Mouse (Mus musculus) heart, embryonic 16.5 days (tissue): Measurements from ENCODE around the gene Irak2. TPM values are rescaled to one million over a fixed set of nuclear protein-coding genes. Genes with fewer than 3 reads are reported as not detected.

Source experiments
- ATAC-seq: fragments of 200-750 bp; cut with Nextera tagmentation; replicated peaks from 2 replicates; pipeline ENCODE4 v1.8.0; 2017; ENCODE audit warnings: moderate number of reproducible peaks; ENCODE audit not compliant: insufficient read depth, low FRiP score; ENCODE audit errors: extremely low read depth
- H3K27ac ChIP-seq: fragments of 300-500 bp; sonication (generic); 2 replicates; pipeline ENCODE4 v1.5.1; 2014; ENCODE audit warnings: mild to moderate bottlenecking, low read length, control low read depth, moderate library complexity
- H3K27me3 ChIP-seq: fragments of 300-500 bp; sonication (generic); 2 replicates; pipeline ENCODE4 v1.6.1; 2014; ENCODE audit warnings: low read length, mixed read lengths; ENCODE audit not compliant: control insufficient read depth, insufficient read depth
- H3K36me3 ChIP-seq: fragments of 300-500 bp; sonication (generic); 2 replicates; pipeline ENCODE4 v1.6.1; 2014; ENCODE audit not compliant: control insufficient read depth, insufficient read depth
- H3K4me1 ChIP-seq: fragments of 300-500 bp; sonication (generic); 2 replicates; pipeline ENCODE4 v1.6.1; 2014; ENCODE audit warnings: low read length, mixed read lengths; ENCODE audit not compliant: control insufficient read depth, insufficient read depth
- H3K4me2 ChIP-seq: fragments of 300-500 bp; sonication (generic); 2 replicates; pipeline ENCODE4 v1.6.1; 2014; ENCODE audit warnings: low read depth, mild to moderate bottlenecking, control low read depth, low read length
- H3K4me3 ChIP-seq: fragments of 300-500 bp; sonication (generic); 2 replicates; pipeline ENCODE4 v1.5.1; 2014; ENCODE audit warnings: mild to moderate bottlenecking, control low read depth, low read length
- H3K9ac ChIP-seq: fragments of 300-500 bp; sonication (generic); 2 replicates; pipeline ENCODE4 v1.6.1; 2014; ENCODE audit warnings: low read length, control low read depth
- H3K9me3 ChIP-seq: fragments of 300-500 bp; sonication (generic); replicated peaks from 2 replicates; pipeline ENCODE4 v1.6.1; 2016; ENCODE audit warnings: low read length; ENCODE audit not compliant: control insufficient read depth
- WGBS: fragments of 180-500 bp; shearing (Covaris S2); extraction: QIAGEN DNeasy Blood & Tissue Kit; methylation state at CpG from one replicate; pipeline ENCODE4 v1.1.7; 2014; 5-methylcytosine and 5-hydroxymethylcytosine counted together
- polyA plus RNA-seq: library from polyadenylated mRNA; unstranded; fragments of >200 nt; fragmentation: Nextera tagmentation; extraction: Ambion mirVana; gene quantifications from 2 replicates; pipeline ENCODE4 v1.2.1, GENCODE M21; 2015

The Irak2 gene
- polyA plus RNA-seq, 1 experiment from 2014 or later: 5.0 TPM

- H3K4me2 ChIP-seq: no peak overlapping the region
- no peaks in the 10 kb centered on the region for H3K27me3 ChIP-seq
- H3K4me3 ChIP-seq: no peak overlapping the region
- 81% methylated on average over 7 of the region's 7 CpGs for WGBS
- H3K27ac ChIP-seq: no peak overlapping the region
- no peak overlapping the region for H3K9ac ChIP-seq
- ATAC-seq: no peak
- no peaks in the 10 kb centered on the region for H3K9me3 ChIP-seq
- peaks cover 72% of the 10 kb centered on the region for H3K36me3 ChIP-seq
- H3K4me1 ChIP-seq: no peaks in the 10 kb centered on the region
These were observed 89.9 kb downstream of the Irak2 start for GRCm38 (mm10) chr6:113728181-113728580.

- no peak overlapping the region for H3K4me2 ChIP-seq
- peaks cover 88% of the 10 kb centered on the region for H3K36me3 ChIP-seq
- no peak overlapping the region for H3K9ac ChIP-seq
- no peaks in the 10 kb centered on the region for H3K9me3 ChIP-seq
- H3K27me3 ChIP-seq: no peaks in the 10 kb centered on the region
- no peak for ATAC-seq
- no peak overlapping the region for H3K4me3 ChIP-seq
- WGBS: 85% methylated on average over 3 of the region's 3 CpGs
- no peaks in the 10 kb centered on the region for H3K4me1 ChIP-seq
- H3K27ac ChIP-seq: no peak overlapping the region
These were observed 93.0 kb downstream of the Irak2 start for GRCm38 (mm10) chr6:113731296-113731695.

GRCm38 (mm10) chr6:113737318-113738046 is 99.2 kb downstream of the Irak2 start:
- peaks cover 31% of the 10 kb centered on the region for H3K36me3 ChIP-seq
- ATAC-seq: no peak
- no peaks in the 10 kb centered on the region for H3K9me3 ChIP-seq

DNA sequence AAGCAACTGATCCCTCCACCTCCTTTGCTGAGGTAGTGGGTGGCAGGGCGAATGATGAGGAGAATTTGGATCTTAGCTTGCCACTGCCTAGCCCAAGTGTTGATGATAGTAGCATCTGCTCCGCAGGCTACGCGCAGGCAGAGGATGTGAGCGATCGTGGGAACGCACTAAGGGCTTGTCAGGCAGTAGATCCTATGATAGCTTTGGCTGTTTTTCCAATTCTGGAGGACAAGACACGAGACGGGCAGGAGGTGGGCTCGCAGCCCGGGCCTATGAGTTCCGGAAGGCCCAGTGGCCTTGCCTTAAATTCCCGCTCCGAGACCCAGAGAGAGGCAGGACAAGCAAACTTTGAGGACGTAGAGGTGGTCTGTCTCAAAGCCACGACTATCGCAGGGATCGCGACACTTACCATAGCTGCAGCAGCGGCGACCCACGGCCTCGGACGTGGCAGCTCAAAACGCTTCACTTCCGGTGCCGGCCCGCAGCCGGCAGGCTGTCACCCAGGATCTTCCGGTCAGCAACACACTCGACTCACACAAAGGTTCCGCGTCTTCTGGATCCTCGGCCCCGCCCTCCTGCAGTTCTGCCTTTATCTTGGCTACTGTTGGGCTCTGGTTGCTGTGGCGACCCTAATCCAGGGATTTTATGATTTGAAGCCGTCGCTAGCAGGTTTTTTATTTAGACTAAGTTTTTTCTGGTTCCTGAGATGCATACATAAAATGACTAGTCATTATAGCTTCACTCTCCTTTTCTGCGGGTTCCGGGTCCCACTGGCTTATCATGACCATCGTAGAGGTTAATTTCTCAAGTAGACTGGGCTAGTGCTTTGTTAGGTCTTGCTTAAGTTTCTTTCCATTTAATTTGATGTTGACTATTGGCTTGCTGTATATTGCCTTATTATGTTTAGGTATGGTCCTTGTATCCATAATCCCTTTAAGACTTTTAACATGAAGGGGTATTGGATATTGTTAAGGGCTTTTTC is 102.3 kb downstream of the Irak2 start, which contains the start of gene Sec13:
Gene Sec13 (minus strand): TSS at position 508 of the 982 bp plus-strand sequence.
- peak; percentile 84 for ATAC-seq
- H3K27ac ChIP-seq: peak within 1 kb of the TSS; percentile 60
- peak within 1 kb of the TSS; percentile 95 for H3K9ac ChIP-seq
- H3K36me3 ChIP-seq: peaks cover 10% of the 10 kb centered on the region
- H3K27me3 ChIP-seq: no peaks in the 10 kb centered on the region; the same call in 1 of the 2 replicates
- peak within 1 kb of the TSS; percentile 95 for H3K4me2 ChIP-seq
- 6% methylated on average over 41 of the region's 41 CpGs for WGBS
- peaks cover 11% of the 10 kb centered on the region for H3K4me1 ChIP-seq
- no peaks in the 10 kb centered on the region for H3K9me3 ChIP-seq
- H3K4me3 ChIP-seq: peak within 1 kb of the TSS; percentile 99

More at GRCm38 (mm10) chr6:113737318-113738046, 99.2 kb downstream of the Irak2 start:
- H3K27ac ChIP-seq: no peak overlapping the region
- H3K27me3 ChIP-seq: no peaks in the 10 kb centered on the region
- peaks cover 11% of the 10 kb centered on the region for H3K4me1 ChIP-seq
- WGBS: 85% methylated on average over 9 of the region's 9 CpGs
- H3K9ac ChIP-seq: no peak overlapping the region
- H3K4me3 ChIP-seq: no peak overlapping the region
- H3K4me2 ChIP-seq: no peak overlapping the region

GRCm38 (mm10) chr6:113741425-113741824 is 103.2 kb downstream of the Irak2 start:
- Histone ChIP-seq H3K9ac (no peak overlapping the region), H3K27ac (no peak overlapping the region), H3K27me3 (peaks cover 6% of the 10 kb centered on the region; the same call in 1 of the 2 replicates), H3K4me3 (no peak overlapping the region), H3K9me3 (no peaks in the 10 kb centered on the region), H3K4me2 (no peak overlapping the region), H3K36me3 (peaks cover under 1% of the 10 kb centered on the region; the same call in 1 of the 2 replicates), H3K4me1 (peaks cover 11% of the 10 kb centered on the region)
- 65% methylated on average over 2 of the region's 2 CpGs for WGBS
- ATAC-seq: no peak

- peaks cover 11% of the 10 kb centered on the region for H3K4me1 ChIP-seq
- ATAC-seq: no peak
These were observed 104.1 kb downstream of the Irak2 start for GRCm38 (mm10) chr6:113742321-113742720.

DNA sequence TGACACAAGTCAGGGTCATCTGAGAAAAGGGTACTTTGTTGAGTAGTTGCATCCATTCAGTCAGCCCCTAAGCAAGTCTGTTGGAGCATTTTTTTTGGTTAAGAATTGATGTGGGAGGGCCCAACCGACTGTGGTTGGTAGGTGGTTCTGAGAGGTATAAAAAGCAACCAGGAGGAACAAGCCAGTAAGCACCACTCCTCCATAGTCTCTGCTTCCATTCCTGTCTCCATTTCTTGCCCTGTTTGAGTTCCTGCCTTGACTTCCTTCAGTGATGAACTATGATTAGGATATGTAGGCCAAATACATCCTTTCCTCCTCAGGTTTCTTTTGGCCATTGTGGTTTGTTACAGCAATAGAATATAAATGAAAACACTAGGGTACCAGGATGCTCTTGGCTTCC is 104.8 kb downstream of the Irak2 start:
- peaks cover 11% of the 10 kb centered on the region for H3K27me3 ChIP-seq
- no peak overlapping the region for H3K9ac ChIP-seq
- 38% methylated on average over 1 of the region's 1 CpGs for WGBS
- H3K4me3 ChIP-seq: no peak overlapping the region
- no peaks in the 10 kb centered on the region for H3K36me3 ChIP-seq
- ATAC-seq: no peak
- no peaks in the 10 kb centered on the region for H3K9me3 ChIP-seq
- peaks cover 11% of the 10 kb centered on the region for H3K4me1 ChIP-seq
- H3K4me2 ChIP-seq: no peak overlapping the region
- no peak overlapping the region for H3K27ac ChIP-seq

More at GRCm38 (mm10) chr6:113742321-113742720, 104.1 kb downstream of the Irak2 start:
- H3K9me3 ChIP-seq: no peaks in the 10 kb centered on the region
- WGBS: 52% methylated on average over 1 of the region's 1 CpGs
- H3K4me3 ChIP-seq: no peak overlapping the region
- H3K9ac ChIP-seq: no peak overlapping the region
- peaks cover 7% of the 10 kb centered on the region; the same call in 1 of the 2 replicates for H3K27me3 ChIP-seq
- no peaks in the 10 kb centered on the region for H3K36me3 ChIP-seq
- H3K27ac ChIP-seq: no peak overlapping the region
- H3K4me2 ChIP-seq: no peak overlapping the region
